Mouse (Mus musculus) kidney, postnatal 0 days (tissue): Measurements from ENCODE around the gene Lyg1. TPM values are rescaled to one million over a fixed set of nuclear protein-coding genes. Genes with fewer than 3 reads are reported as not detected.

Experiments
- ATAC-seq: fragments of 200-750 bp; cut with Nextera tagmentation; replicated peaks from 2 replicates; pipeline ENCODE4 v1.8.0; 2017; ENCODE audit warnings: low read depth, moderate number of reproducible peaks, moderate TSS enrichment, moderate library complexity; ENCODE audit not compliant: low FRiP score
- DNase-seq: peaks from one replicate; pipeline ENCODE4 v3.0.0-alpha.2; 2016; ENCODE audit warnings: low spot score
- H3K27ac ChIP-seq: fragments of 300-500 bp; sonication (generic); 2 replicates; pipeline ENCODE4 v1.5.1; 2014; ENCODE audit warnings: mild to moderate bottlenecking
- H3K27me3 ChIP-seq: fragments of 300-500 bp; sonication (generic); 2 replicates; pipeline ENCODE4 v1.6.1; 2014; ENCODE audit warnings: low read length, mixed read lengths; ENCODE audit not compliant: insufficient read depth
- H3K36me3 ChIP-seq: fragments of 300-500 bp; sonication (generic); 2 replicates; pipeline ENCODE4 v1.6.1; 2014; ENCODE audit warnings: low read length, mixed read lengths; ENCODE audit not compliant: insufficient read depth
- H3K4me1 ChIP-seq: fragments of 300-500 bp; sonication (generic); replicated peaks from 2 replicates; pipeline ENCODE4 v1.6.1; 2014; ENCODE audit warnings: antibody characterized with exemption, low read length, mixed read lengths; ENCODE audit not compliant: insufficient read depth
- H3K4me2 ChIP-seq: fragments of 300-500 bp; sonication (generic); 2 replicates; pipeline ENCODE4 v1.6.1; 2014; ENCODE audit warnings: mild to moderate bottlenecking, low read length, moderate library complexity, mixed read lengths
- H3K4me3 ChIP-seq: fragments of 300-500 bp; sonication (generic); replicated peaks from 2 replicates; pipeline ENCODE4 v1.5.1; 2014; ENCODE audit warnings: low read depth, low read length
- H3K9ac ChIP-seq: fragments of 300-500 bp; sonication (generic); 2 replicates; pipeline ENCODE4 v1.6.1; 2014; ENCODE audit warnings: low read depth, low read length
- H3K9me3 ChIP-seq: fragments of 300-500 bp; sonication (generic); replicated peaks from 2 replicates; pipeline ENCODE4 v1.6.1; 2016; ENCODE audit warnings: low read length, inconsistent platforms, mixed read lengths
- CTCF ChIP-seq: IDR thresholded peaks from 2 replicates; pipeline ENCODE4 v1.5.1; 2016; ENCODE audit warnings: antibody characterized with exemption, low read depth, mild to moderate bottlenecking, moderate library complexity
- WGBS: fragments of 180-500 bp; shearing (Covaris S2); extraction: QIAGEN DNeasy Blood & Tissue Kit; methylation state at CpG from one replicate; pipeline ENCODE4 v1.1.7; 2014; 5-methylcytosine and 5-hydroxymethylcytosine counted together
- polyA plus RNA-seq: library from polyadenylated mRNA; unstranded; fragments of >200 nt; fragmentation: Nextera tagmentation; extraction: Ambion mirVana; gene quantifications from 2 replicates; pipeline ENCODE4 v1.2.1, GENCODE M21; 2015

Lyg1 gene
- polyA plus RNA-seq, 1 experiment from 2014 or later: not detected

- H3K36me3 ChIP-seq: no peaks in the 10 kb centered on the region
- H3K4me2 ChIP-seq: no peak overlapping the region
- no peak for DNase-seq
- no peak overlapping the region for H3K27ac ChIP-seq
- WGBS: 32% methylated on average over 8 of the region's 8 CpGs
- H3K27me3 ChIP-seq: no peaks in the 10 kb centered on the region
- no peaks in the 10 kb centered on the region for H3K4me1 ChIP-seq
- no peak for TF ChIP-seq CTCF
- H3K4me3 ChIP-seq: no peak overlapping the region
- H3K9me3 ChIP-seq: no peaks in the 10 kb centered on the region
- no peak for ATAC-seq
- no peak overlapping the region for H3K9ac ChIP-seq
These were observed 35.0 kb downstream of the Lyg1 start for GRCm38 (mm10) chr1:37922536-37922935.

DNA sequence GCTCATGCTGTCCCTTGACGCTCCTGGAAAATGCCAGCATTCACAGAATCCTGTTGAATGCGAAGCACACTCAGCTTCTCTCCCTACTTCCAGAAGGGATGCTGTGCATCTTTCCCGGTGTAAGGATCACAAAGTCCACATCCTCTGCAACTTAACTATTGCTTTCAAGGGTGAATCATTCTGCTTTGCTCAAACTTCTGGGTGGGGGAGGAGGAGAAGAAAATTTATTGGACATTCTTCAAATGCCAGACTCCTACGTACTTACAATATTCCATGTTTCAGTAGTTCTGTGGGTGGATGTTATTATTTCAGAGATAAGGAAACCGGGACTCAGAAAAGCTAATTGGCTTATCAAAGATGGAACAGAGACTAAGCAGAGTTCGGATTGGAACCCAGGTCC is 39.5 kb downstream of the Lyg1 start:
- WGBS: 51% methylated on average over 6 of the region's 6 CpGs
- no peaks in the 10 kb centered on the region for H3K36me3 ChIP-seq
- no peak for TF ChIP-seq CTCF

DNA sequence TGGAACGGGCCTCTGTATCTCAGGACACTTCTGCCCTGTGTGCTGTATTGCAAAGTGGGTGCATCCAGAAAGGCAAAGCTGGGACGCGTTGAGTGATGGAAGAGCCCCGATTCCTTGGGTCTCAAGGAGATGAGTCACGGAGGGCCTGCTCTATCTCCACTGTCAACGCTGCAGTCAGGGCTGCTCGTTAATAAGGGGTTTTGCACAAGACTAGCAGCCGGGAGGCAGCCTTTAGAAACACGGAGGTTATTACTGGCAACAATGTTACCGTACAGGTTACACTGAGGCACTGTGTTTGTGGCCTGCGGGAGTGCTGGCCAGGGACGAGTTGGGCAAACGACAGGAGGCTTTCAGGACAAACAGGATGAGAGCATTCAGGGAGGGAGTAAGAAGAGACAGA is 39.9 kb downstream of the Lyg1 start:
- ATAC-seq (no peak), DNase-seq (no peak)
- Histone ChIP-seq H3K9ac (no peak overlapping the region), H3K4me1 (no peaks in the 10 kb centered on the region), H3K27me3 (no peaks in the 10 kb centered on the region), H3K27ac (no peak overlapping the region), H3K36me3 (no peaks in the 10 kb centered on the region), H3K9me3 (no peaks in the 10 kb centered on the region), H3K4me2 (no peak overlapping the region), H3K4me3 (no peak overlapping the region)
- no peak for TF ChIP-seq CTCF
- 64% methylated on average over 13 of the region's 13 CpGs for WGBS

More for the DNA sequence above, 39.5 kb downstream of the Lyg1 start:
- Histone ChIP-seq H3K9ac (no peak overlapping the region), H3K4me2 (no peak overlapping the region), H3K4me1 (no peaks in the 10 kb centered on the region), H3K9me3 (no peaks in the 10 kb centered on the region), H3K27me3 (no peaks in the 10 kb centered on the region), H3K27ac (no peak overlapping the region), H3K4me3 (no peak overlapping the region)
- DNase-seq (no peak), ATAC-seq (no peak)

- 69% methylated on average over 5 of the region's 5 CpGs for WGBS
- TF ChIP-seq CTCF: no peak
- no peaks in the 10 kb centered on the region for H3K36me3 ChIP-seq
These were observed 41.2 kb downstream of the Lyg1 start, which contains the start of gene Lyg2 for GRCm38 (mm10) chr1:37916393-37916792. TSS of gene Lyg2 (minus strand) at chr1:37916493.

GRCm38 (mm10) chr1:37912751-37913150 is 44.8 kb downstream of the Lyg1 start:
- Histone ChIP-seq H3K4me2 (no peak overlapping the region), H3K4me1 (no peaks in the 10 kb centered on the region), H3K4me3 (no peak overlapping the region), H3K9ac (no peak overlapping the region), H3K27me3 (no peaks in the 10 kb centered on the region), H3K36me3 (no peaks in the 10 kb centered on the region), H3K9me3 (no peaks in the 10 kb centered on the region), H3K27ac (no peak overlapping the region)
- no peak for DNase-seq
- WGBS: 80% methylated on average over 2 of the region's 2 CpGs
- no peak for ATAC-seq
- no peak for TF ChIP-seq CTCF

More at GRCm38 (mm10) chr1:37916393-37916792, 41.2 kb downstream of the Lyg1 start, which contains the start of gene Lyg2:
- H3K4me2 ChIP-seq: no peak within 1 kb of the TSS
- ATAC-seq: no peak
- no peak within 1 kb of the TSS for H3K27ac ChIP-seq
- no peak within 1 kb of the TSS for H3K4me3 ChIP-seq
- H3K9ac ChIP-seq: no peak within 1 kb of the TSS
- no peaks in the 10 kb centered on the region for H3K9me3 ChIP-seq
- no peak for DNase-seq
- no peaks in the 10 kb centered on the region for H3K4me1 ChIP-seq
- no peaks in the 10 kb centered on the region for H3K27me3 ChIP-seq

- DNase-seq (peak; percentile 83), ATAC-seq (peak; percentile 57; the same call in 1 of the 2 replicates)
- H3K9ac ChIP-seq: no peak overlapping the region
- H3K36me3 ChIP-seq: peaks cover 17% of the 10 kb centered on the region
- H3K9me3 ChIP-seq: no peaks in the 10 kb centered on the region
- no peak overlapping the region for H3K4me3 ChIP-seq
- H3K4me1 ChIP-seq: no peaks in the 10 kb centered on the region
- 29% methylated on average over 6 of the region's 6 CpGs for WGBS
- TF ChIP-seq CTCF: peak; percentile 65
- no peak overlapping the region for H3K4me2 ChIP-seq
- H3K27ac ChIP-seq: no peak overlapping the region
- H3K27me3 ChIP-seq: no peaks in the 10 kb centered on the region
These were observed 54.4 kb downstream of the Lyg1 start for GRCm38 (mm10) chr1:37903178-37903577.

DNA sequence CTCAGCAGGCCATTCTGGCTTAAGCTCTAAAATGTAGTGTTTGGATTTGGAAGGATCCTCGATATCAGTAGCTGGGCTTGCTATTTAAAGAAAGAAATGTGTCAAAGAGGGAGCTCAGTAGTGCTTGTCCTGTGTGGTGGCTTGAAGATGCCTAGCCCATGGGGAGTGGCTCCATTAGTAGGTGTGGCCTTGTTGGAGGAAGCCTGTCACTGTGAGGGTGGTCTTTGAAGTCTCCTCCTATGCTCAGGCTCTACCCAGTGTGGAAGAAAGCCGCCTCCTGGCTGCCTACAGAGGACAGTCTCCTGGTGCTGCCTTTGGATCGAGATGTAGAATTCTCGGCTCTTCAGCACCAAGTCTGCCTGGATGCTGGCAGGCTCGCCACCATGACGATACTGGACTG is 57.3 kb downstream of the Lyg1 start:
- Histone ChIP-seq H3K9ac (no peak overlapping the region), H3K27me3 (no peaks in the 10 kb centered on the region), H3K36me3 (peaks cover 24% of the 10 kb centered on the region), H3K4me3 (no peak overlapping the region), H3K27ac (no peak overlapping the region), H3K4me2 (no peak overlapping the region), H3K4me1 (no peaks in the 10 kb centered on the region), H3K9me3 (no peaks in the 10 kb centered on the region)
- ATAC-seq (no peak), DNase-seq (no peak)
- 57% methylated on average over 6 of the region's 6 CpGs for WGBS
- no peak for TF ChIP-seq CTCF
